Mouse (Mus musculus) adrenal gland, postnatal 36 days (tissue): ENCODE measurements around the gene Gpr153. TPM values are rescaled to one million over a fixed set of nuclear protein-coding genes. Genes with fewer than 3 reads are reported as not detected.
A peak's percentile ranks its signal among the peaks of the same experiment; 100 is the strongest.

ENCODE experiments used
- DNase-seq, 2 experiments: peaks; one replicate each; pipeline ENCODE4 v3.0.0; 2021; ENCODE audit warnings: mixed read lengths in 1 of 2
- total RNA-seq, 2 experiments: library from RNA; stranded (reverse); gene quantifications; 2 replicates each; pipeline ENCODE4 v1.2.3; 2021

The Gpr153 gene
- total RNA-seq, 2 experiments from 2014 or later: 4.7 to 7.2 TPM

DNA sequence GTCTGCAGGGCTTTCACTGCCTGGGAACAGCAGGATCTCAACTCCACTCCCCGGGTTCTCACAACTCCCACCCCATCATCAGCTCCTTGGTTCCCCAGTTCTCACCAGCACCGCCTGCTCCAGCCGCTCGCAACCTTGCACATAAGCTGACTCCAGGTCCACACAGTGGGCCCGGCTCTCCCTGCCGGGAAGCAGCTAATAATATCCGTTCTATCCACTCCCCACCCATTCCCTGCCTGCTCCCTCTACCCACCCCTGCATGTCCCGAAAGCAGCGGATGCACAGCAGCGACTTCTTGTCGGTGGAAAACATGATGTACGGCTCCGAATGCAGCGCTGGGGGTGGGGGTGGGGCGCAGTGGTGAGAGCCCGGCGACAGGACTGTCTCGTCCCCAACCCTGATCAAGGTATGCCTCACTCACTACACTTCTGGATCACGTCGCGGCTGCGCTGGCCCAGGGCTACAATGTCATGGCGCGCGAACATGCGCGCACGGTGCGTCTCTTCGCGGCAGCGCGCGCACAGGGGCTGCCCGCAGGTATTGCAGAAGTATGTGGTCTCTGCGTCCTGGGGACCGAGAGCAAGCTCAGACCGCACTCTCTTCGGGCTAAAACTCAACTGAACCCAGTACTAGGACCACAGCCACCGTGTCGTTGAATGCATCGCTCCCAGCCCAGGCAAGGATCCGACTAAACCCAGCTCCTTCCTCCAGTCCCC is 41.6 kb downstream of the Gpr153 start:
- no peak for DNase-seq

- no peak for DNase-seq
These were observed 43.6 kb downstream of the Gpr153 start for GRCm38 (mm10) chr4:152317631-152318033.

- DNase-seq: peak; percentile 75 to 82
These were observed 44.6 kb downstream of the Gpr153 start, which contains the start of gene Rnf207 for GRCm38 (mm10) chr4:152318517-152319234. Gene Rnf207 (minus strand): TSS chr4:152318993.

- DNase-seq: no peak
These were observed 47.4 kb downstream of the Gpr153 start for GRCm38 (mm10) chr4:152321464-152321863.

DNA sequence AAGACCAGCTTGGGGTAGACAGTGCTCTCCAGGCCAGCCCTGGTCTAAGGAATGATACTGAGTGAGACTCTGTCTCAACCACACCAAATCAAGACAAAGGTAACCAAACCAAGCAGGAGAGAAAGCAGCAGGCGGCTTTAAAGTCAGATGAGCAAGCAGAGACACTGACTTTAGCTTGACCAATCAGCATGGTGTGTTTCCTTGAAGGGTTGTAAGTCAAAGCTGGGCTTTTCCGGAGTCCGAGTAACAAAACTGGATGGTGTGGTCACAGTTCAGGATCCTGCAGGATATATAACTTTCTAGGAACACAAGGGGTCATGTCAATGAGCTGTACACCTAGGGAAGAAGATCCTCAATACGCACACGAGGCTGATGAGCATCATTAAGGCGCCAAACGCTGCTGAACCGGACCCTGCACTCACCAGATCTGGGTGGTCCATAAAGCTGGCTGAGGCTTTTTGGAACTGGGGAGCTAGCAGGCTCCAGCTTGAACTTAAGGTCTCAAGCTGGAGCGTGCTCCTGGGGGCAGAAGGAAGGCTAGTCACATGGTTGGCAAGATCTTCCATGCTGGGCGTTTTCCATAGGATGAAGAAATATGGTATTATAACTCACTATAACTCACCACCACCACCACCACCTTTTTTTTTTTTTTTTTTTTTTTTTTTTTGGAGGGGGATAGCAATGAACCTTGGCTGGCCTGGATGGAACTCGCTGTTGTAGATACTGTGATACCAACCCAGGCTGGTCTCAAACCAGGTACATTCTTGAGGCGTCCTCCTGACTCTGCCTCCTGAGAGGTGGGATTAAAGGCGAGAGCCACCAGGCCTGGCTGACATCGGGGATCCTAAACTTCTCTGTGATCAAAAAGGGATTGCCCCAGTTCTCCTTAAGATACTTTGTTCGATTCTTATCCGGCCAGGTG is 50.9 kb downstream of the Gpr153 start:
- no peak for DNase-seq

- peak; percentile 94 to 96 for DNase-seq
These were observed 51.8 kb downstream of the Gpr153 start, which contains the start of gene Rpl22 for GRCm38 (mm10) chr4:152325574-152326411. Gene Rpl22 (plus strand): TSS chr4:152325742.

- DNase-seq: no peak
These were observed 52.5 kb downstream of the Gpr153 start for GRCm38 (mm10) chr4:152326543-152326942.

GRCm38 (mm10) chr4:152328691-152329090 is 54.7 kb downstream of the Gpr153 start:
- DNase-seq: peak; percentile 62 to 69

GRCm38 (mm10) chr4:152332952-152333351 is 58.9 kb downstream of the Gpr153 start:
- peak; percentile 71 to 76 for DNase-seq

GRCm38 (mm10) chr4:152333587-152333986 is 59.6 kb downstream of the Gpr153 start:
- no peak for DNase-seq

Other genes starting within 250 kb of the Gpr153 start
- 1 to 10 TPM; 8.6 to 9.7 TPM for gene Zbtb48, start 246.6 kb upstream of the Gpr153 start, total RNA-seq
- gene Tas1r1, start 235.7 kb upstream of the Gpr153 start, total RNA-seq: not detected
- gene Nol9, start 234.9 kb upstream of the Gpr153 start, total RNA-seq: 10 to 100 TPM; 24.8 to 27.3 TPM
- gene Plekhg5, start 201.7 kb upstream of the Gpr153 start, total RNA-seq: 10 to 100 TPM; 10.0 to 13.5 TPM
- 1 to 10 TPM; 1.7 to 3.0 TPM for gene Tnfrsf25, start 158.3 kb upstream of the Gpr153 start, total RNA-seq
- gene Espn, start 121.9 kb upstream of the Gpr153 start, total RNA-seq: 1 to 10 TPM; 1.2 to 1.5 TPM
- gene Hes2, start 115.4 kb upstream of the Gpr153 start, total RNA-seq: not detected
- gene Acot7, start 96.1 kb upstream of the Gpr153 start, total RNA-seq: 10 to 100 TPM; 37.1 to 53.6 TPM
- not detected for gene Hes3, start 17.4 kb downstream of the Gpr153 start, total RNA-seq
- 10 to 100 TPM; 49.0 to 50.2 TPM for gene Icmt, start 23.0 kb downstream of the Gpr153 start, total RNA-seq
- under 1 TPM; 0.46 to 0.96 TPM for gene Rnf207, start 44.8 kb downstream of the Gpr153 start, total RNA-seq
- gene Rpl22, start 51.5 kb downstream of the Gpr153 start, total RNA-seq: 100 to 1,000 TPM; 496 to 507 TPM
- gene Chd5, start 64.4 kb downstream of the Gpr153 start, total RNA-seq: 1 to 10 TPM; 5.0 to 5.4 TPM
- 1 to 10 TPM; 2.7 to 5.1 TPM for gene Nphp4, start 202.5 kb downstream of the Gpr153 start, total RNA-seq
- gene Kcnab2, start 203.6 kb downstream of the Gpr153 start, total RNA-seq: 1 to 10 TPM; 3.9 to 4.7 TPM